Mouse (Mus musculus) MEL (cell line): ENCODE data around the gene Lpcat3. TPM values are rescaled to one million over a fixed set of nuclear protein-coding genes. Genes with fewer than 3 reads are reported as not detected.
A peak's percentile ranks its signal among the peaks of the same experiment; 100 is the strongest.

Experiments used
- DNase-seq: peaks from one replicate; pipeline ENCODE4 v3.0.0; 2011; ENCODE audit warnings: low read depth, low spot score
- H3K27ac ChIP-seq: 2 replicates; pipeline ENCODE4 v1.5.1; 2012; ENCODE audit warnings: low read depth, mild to moderate bottlenecking, control low read depth, low read length, moderate library complexity; ENCODE audit not compliant: control insufficient read depth
- H3K27me3 ChIP-seq, 2 experiments: fragments of 150-350 bp in 1 of 2; sonication (generic) in 1 of 2; 2 replicates each; pipeline ENCODE4 v1.6.1; 2012; ENCODE audit warnings: low read length in 2 of 2, mild to moderate bottlenecking in 2 of 2, improper control_type of control experiment in 1 of 2, moderate library complexity in 1 of 2; ENCODE audit not compliant: insufficient read depth in 2 of 2, control insufficient read depth in 1 of 2
- H3K36me3 ChIP-seq, 2 experiments: 2 replicates each; pipeline ENCODE4 v1.6.1; 2012 to 2014; ENCODE audit warnings: low read length in 2 of 2, improper control_type of control experiment in 1 of 2, inconsistent platforms in 1 of 2, mild to moderate bottlenecking in 1 of 2; ENCODE audit not compliant: insufficient read depth in 2 of 2, control insufficient read depth in 1 of 2
- H3K4me1 ChIP-seq, 2 experiments: fragments of 150-350 bp in 1 of 2; sonication (generic) in 1 of 2; 2 replicates each; pipeline ENCODE4 v1.6.1; 2012; ENCODE audit warnings: low read length in 2 of 2, improper control_type of control experiment in 1 of 2, mild to moderate bottlenecking in 1 of 2; ENCODE audit not compliant: insufficient read depth in 2 of 2, control insufficient read depth in 1 of 2
- H3K4me3 ChIP-seq, 2 experiments: fragments of 150-350 bp in 1 of 2; sonication (generic) in 1 of 2; 2 replicates each; pipeline ENCODE4 v1.5.1; 2012; ENCODE audit warnings: low read depth in 2 of 2, low read length in 2 of 2, mild to moderate bottlenecking in 2 of 2, moderate library complexity in 2 of 2, control low read depth in 1 of 2, improper control_type of control experiment in 1 of 2; ENCODE audit not compliant: control insufficient read depth in 1 of 2, insufficient read depth in 1 of 2
- H3K79me2 ChIP-seq: 2 replicates; pipeline ENCODE4 v1.6.1; 2012; ENCODE audit warnings: mild to moderate bottlenecking, low read length, moderate library complexity; ENCODE audit not compliant: control insufficient read depth, poor library complexity, insufficient read depth
- H3K9ac ChIP-seq: 2 replicates; pipeline ENCODE4 v1.6.1; 2012; ENCODE audit warnings: low read depth, mild to moderate bottlenecking, control low read depth, low read length, moderate library complexity; ENCODE audit not compliant: control insufficient read depth, poor library complexity, severe bottlenecking
- H3K9me3 ChIP-seq: fragments of 150-350 bp; sonication (generic); replicated peaks from 2 replicates; pipeline ENCODE4 v1.6.1; 2012; ENCODE audit warnings: mild to moderate bottlenecking, low read length, improper control_type of control experiment, moderate library complexity; ENCODE audit not compliant: insufficient read depth
- CHD1 ChIP-seq: IDR thresholded peaks from 2 replicates; pipeline ENCODE4 v1.6.1; 2012; ENCODE audit warnings: low read depth, mild to moderate bottlenecking, inconsistent platforms, low read length, improper control_type of control experiment
- CHD2 ChIP-seq: IDR thresholded peaks from 2 replicates; pipeline ENCODE4 v1.6.1; 2011; ENCODE audit warnings: low read length, improper control_type of control experiment
- CTCF ChIP-seq, 3 experiments: IDR thresholded peaks in 2 of 3; conservative IDR thresholded peaks in 1 of 3; 2 replicates each; pipeline ENCODE4 v1.5.1; 2011 to 2012; ENCODE audit warnings: low read length in 3 of 3, low read depth in 2 of 3, mild to moderate bottlenecking in 2 of 3, improper control_type of control experiment in 1 of 3, inconsistent platforms in 1 of 3, mixed read lengths in 1 of 3, moderate library complexity in 1 of 3; ENCODE audit not compliant: control insufficient read depth in 1 of 3, insufficient read depth in 1 of 3, poor library complexity in 1 of 3, severe bottlenecking in 1 of 3
- E2F4 ChIP-seq: IDR thresholded peaks from 2 replicates; pipeline ENCODE4 v1.6.1; 2011; ENCODE audit warnings: low read depth, low read length, improper control_type of control experiment, borderline replicate concordance
- ELF1 ChIP-seq: IDR thresholded peaks from 2 replicates; pipeline ENCODE4 v1.6.1; 2014; ENCODE audit warnings: low read depth, mild to moderate bottlenecking, inconsistent platforms, low read length, improper control_type of control experiment, moderate library complexity
- EP300 ChIP-seq, 2 experiments: IDR thresholded peaks; 2 replicates each; pipeline ENCODE4 v1.6.1; 2011; ENCODE audit warnings: improper control_type of control experiment in 2 of 2, low read length in 2 of 2, low read depth in 1 of 2, mild to moderate bottlenecking in 1 of 2
- ETS1 ChIP-seq: IDR thresholded peaks from 2 replicates; pipeline ENCODE4 v1.6.1; 2012; ENCODE audit warnings: low read depth, mild to moderate bottlenecking, inconsistent platforms, low read length, improper control_type of control experiment, moderate library complexity
- GABPA ChIP-seq: IDR thresholded peaks from 2 replicates; pipeline ENCODE4 v1.6.1; 2012; ENCODE audit warnings: low read depth, mild to moderate bottlenecking, inconsistent platforms, low read length, improper control_type of control experiment, moderate library complexity
- GATA1 ChIP-seq: IDR thresholded peaks from 2 replicates; pipeline ENCODE4 v1.6.1; 2011; ENCODE audit warnings: low read depth, low read length, improper control_type of control experiment
- HCFC1 ChIP-seq: IDR thresholded peaks from 2 replicates; pipeline ENCODE4 v1.6.1; 2012; ENCODE audit warnings: low read depth, mild to moderate bottlenecking, inconsistent platforms, low read length, improper control_type of control experiment, moderate library complexity
- KAT2A ChIP-seq: conservative IDR thresholded peaks from 2 replicates; pipeline ENCODE4 v1.6.1; 2012; ENCODE audit warnings: low read depth, low read length, improper control_type of control experiment, inconsistent platforms
- MAZ ChIP-seq: IDR thresholded peaks from 2 replicates; pipeline ENCODE4 v1.6.1; 2012; ENCODE audit warnings: low read depth, mild to moderate bottlenecking, inconsistent platforms, low read length, improper control_type of control experiment
- MEF2A ChIP-seq: IDR thresholded peaks from 2 replicates; pipeline ENCODE4 v1.6.1; 2014; ENCODE audit warnings: low read depth, mild to moderate bottlenecking, inconsistent platforms, low read length, improper control_type of control experiment; ENCODE audit not compliant: poor library complexity, insufficient replicate concordance, severe bottlenecking; ENCODE audit errors: extremely low read depth
- MXI1 ChIP-seq: IDR thresholded peaks from 2 replicates; pipeline ENCODE4 v1.6.1; 2011; ENCODE audit warnings: mild to moderate bottlenecking, low read depth, low read length, improper control_type of control experiment
- MYB ChIP-seq: IDR thresholded peaks from 2 replicates; pipeline ENCODE4 v1.6.1; 2011; ENCODE audit warnings: mild to moderate bottlenecking, low read depth, low read length, improper control_type of control experiment
- MYC ChIP-seq: IDR thresholded peaks from 2 replicates; pipeline ENCODE4 v1.6.1; 2011; ENCODE audit warnings: low read depth, mild to moderate bottlenecking, low read length, improper control_type of control experiment, moderate library complexity
- NELFE ChIP-seq: IDR thresholded peaks from 2 replicates; pipeline ENCODE4 v1.6.1; 2011; ENCODE audit warnings: low read depth, low read length, improper control_type of control experiment
- NRF1 ChIP-seq: IDR thresholded peaks from 2 replicates; pipeline ENCODE4 v1.6.1; 2014; ENCODE audit warnings: low read depth, mild to moderate bottlenecking, inconsistent platforms, low read length, improper control_type of control experiment, moderate library complexity; ENCODE audit not compliant: poor library complexity, insufficient read depth, severe bottlenecking
- POLR2A ChIP-seq, 2 experiments: IDR thresholded peaks; 2 replicates each; pipeline ENCODE4 v1.6.1; 2011 to 2012; ENCODE audit warnings: low read length in 2 of 2, mild to moderate bottlenecking in 2 of 2, control low read depth in 1 of 2, improper control_type of control experiment in 1 of 2, low read depth in 1 of 2, moderate library complexity in 1 of 2; ENCODE audit not compliant: control insufficient read depth in 1 of 2, insufficient read depth in 1 of 2, poor library complexity in 1 of 2
- POLR2AphosphoS2 ChIP-seq: IDR thresholded peaks from 2 replicates; pipeline ENCODE4 v1.6.1; 2011; ENCODE audit warnings: low read length, improper control_type of control experiment
- RAD21 ChIP-seq: IDR thresholded peaks from 2 replicates; pipeline ENCODE4 v1.6.1; 2011; ENCODE audit warnings: mild to moderate bottlenecking, low read depth, low read length, improper control_type of control experiment
- RCOR1 ChIP-seq: IDR thresholded peaks from 2 replicates; pipeline ENCODE4 v1.6.1; 2012; ENCODE audit warnings: low read depth, mild to moderate bottlenecking, inconsistent platforms, low read length, improper control_type of control experiment
- SMC3 ChIP-seq: IDR thresholded peaks from 2 replicates; pipeline ENCODE4 v1.6.1; 2011; ENCODE audit warnings: low read depth, low read length, improper control_type of control experiment
- TBP ChIP-seq: IDR thresholded peaks from 2 replicates; pipeline ENCODE4 v1.8.0; 2011; ENCODE audit warnings: low read depth, low read length, improper control_type of control experiment
- TCF12 ChIP-seq: IDR thresholded peaks from 2 replicates; pipeline ENCODE4 v1.6.1; 2014; ENCODE audit warnings: low read depth, mild to moderate bottlenecking, inconsistent platforms, low read length, improper control_type of control experiment, moderate library complexity
- UBTF ChIP-seq: IDR thresholded peaks from 2 replicates; pipeline ENCODE4 v1.6.1; 2012; ENCODE audit warnings: low read depth, mild to moderate bottlenecking, inconsistent platforms, low read length, improper control_type of control experiment, moderate library complexity, borderline replicate concordance; ENCODE audit not compliant: insufficient read depth
- USF2 ChIP-seq, 2 experiments: IDR thresholded peaks; 2 replicates each; pipeline ENCODE4 v1.6.1; 2011 to 2012; ENCODE audit warnings: improper control_type of control experiment in 2 of 2, low read length in 2 of 2, borderline replicate concordance in 1 of 2, inconsistent platforms in 1 of 2, low read depth in 1 of 2, mild to moderate bottlenecking in 1 of 2; ENCODE audit not compliant: insufficient read depth in 1 of 2
- ZKSCAN1 ChIP-seq: IDR thresholded peaks from 2 replicates; pipeline ENCODE4 v1.6.1; 2012; ENCODE audit warnings: low read depth, mild to moderate bottlenecking, inconsistent platforms, low read length, improper control_type of control experiment, moderate library complexity
- ZMIZ1 ChIP-seq: IDR thresholded peaks from 2 replicates; pipeline ENCODE4 v1.6.1; 2012; ENCODE audit warnings: low read depth, mild to moderate bottlenecking, inconsistent platforms, low read length, improper control_type of control experiment, moderate library complexity
- ZNF384 ChIP-seq: IDR thresholded peaks from 2 replicates; pipeline ENCODE4 v1.6.1; 2012; ENCODE audit warnings: low read depth, mild to moderate bottlenecking, inconsistent platforms, low read length, improper control_type of control experiment
- polyA plus RNA-seq, 2 experiments: library from polyadenylated mRNA; stranded (reverse) in 1 of 2; unstranded in 1 of 2; fragments of >175 nt in 1 of 2; fragments of >200 nt in 1 of 2; gene quantifications; 2 replicates each; pipeline versions ENCODE4 v1.2.1 to v1.2.4; 2012; ENCODE audit warnings: low replicate concordance in 2 of 2, low read depth in 1 of 2; ENCODE audit not compliant: insufficient read length in 2 of 2, insufficient read depth in 1 of 2, missing spikeins in 1 of 2
- total RNA-seq: library from RNA; depleted of rRNA; stranded (reverse); fragments of 300-350 nt; gene quantifications from 2 replicates; pipeline ENCODE4 v1.2.3, GENCODE M21; 2012; rRNA removed

Lpcat3 gene
- total RNA-seq = 135 and 143 TPM in 2 replicates
- 100 to 1,000 TPM in 1 of 2 experiments, not detected in 1; 337 TPM for polyA plus RNA-seq

GRCm38 (mm10) chr6:124662477-124663423 lies at the start of gene Lpcat3:
Gene Lpcat3, plus strand, starts transcription at chr6:124663027.
- Histone ChIP-seq H3K9me3 (no peaks in the 10 kb centered on the region), H3K27ac (peak within 1 kb of the TSS; percentile 90), H3K4me1 (peaks cover 9 to 22% of the 10 kb centered on the region in 2 experiments), H3K9ac (peak within 1 kb of the TSS; percentile 97), H3K4me3 (peak within 1 kb of the TSS; percentile 99), H3K27me3 (no peaks in the 10 kb centered on the region), H3K36me3 (peaks cover 1 to 31% of the 10 kb centered on the region in 2 experiments; a peak in 2 of 4 replicates), H3K79me2 (peaks cover 44% of the 10 kb centered on the region)
- DNase-seq = peak; percentile 100
- TF ChIP-seq SMC3 (peak; percentile 40), TBP (peak; percentile 52), TCF12 (peak; percentile 48; the same call in 1 of the 2 replicates), MYC (peak; percentile 36; the same call in 1 of the 2 replicates), CTCF (IDR thresholded peaks at IDR 0.05 in 2 of 3, conservative IDR thresholded peaks at IDR 0.05 in 1 of 3; ENCODE audit: control insufficient read depth in 1 of 3, insufficient read depth in 1 of 3, low read depth in 2 of 3, low read length in 3 of 3, poor library complexity in 1 of 3, severe bottlenecking in 1 of 3) (peak; percentile 59 to 88 (median 80)), MEF2A (no peak), CHD2 (no peak), RCOR1 (no peak), NRF1 (peak; percentile 36; the same call in 1 of the 2 replicates), RAD21 (peak; percentile 20), POLR2AphosphoS2 (peak; percentile 80; the same call in 1 of the 2 replicates), ZKSCAN1 (no peak), GATA1 (no peak), ZMIZ1 (peak; percentile 68), EP300 (IDR thresholded peaks at IDR 0.05; ENCODE audit: low read depth in 1 of 2, low read length in 2 of 2) (peak in 1 of 2 experiments; percentile 52; a peak in 2 of 4 replicates), CHD1 (no peak), USF2 (IDR thresholded peaks at IDR 0.05; ENCODE audit: borderline replicate concordance in 1 of 2, insufficient read depth in 1 of 2, low read depth in 1 of 2, low read length in 2 of 2) (no peak), POLR2A (IDR thresholded peaks at IDR 0.05; ENCODE audit: control insufficient read depth in 1 of 2, insufficient read depth in 1 of 2, low read depth in 1 of 2, low read length in 2 of 2, poor library complexity in 1 of 2) (peak; percentile 68 to 78; a peak in 3 of 4 replicates), GABPA (no peak), UBTF (no peak), MXI1 (peak; percentile 61; the same call in 1 of the 2 replicates), NELFE (peak; percentile 86), KAT2A (no peak; the same call in 1 of the 2 replicates), ZNF384 (no peak), ELF1 (peak; percentile 71), HCFC1 (peak; percentile 81), E2F4 (no peak), MYB (no peak), MAZ (peak; percentile 95), ETS1 (0 out of 2 replicates have a peak, but pooled peaks have one; percentile 30)
